Mouse (Mus musculus): ENCODE data around the gene Lrfn5. TPM values are rescaled to one million over a fixed set of nuclear protein-coding genes. Genes with fewer than 3 reads are reported as not detected.

Lrfn5 gene
- polyA plus RNA-seq (2014; fragmentation: Illumina TruSeq; extraction: RNeasy Lipid Tissue Mini Kit (QIAGEN cat#74804); ENCODE audit: low read depth, low replicate concordance) = not detected

GRCm38 (mm10) chr12:61522829-61523370 lies at the start of gene Lrfn5:
TSS of gene Lrfn5 (plus strand) at chr12:61523150.

Data from kidney, adult 10 weeks (tissue).